Mouse (Mus musculus) liver, embryonic 14.5 days (tissue): ENCODE data around the gene Tbc1d17.

Experiments
- CTCF ChIP-seq: IDR thresholded peaks from 2 replicates; pipeline ENCODE4 v1.5.1; 2016; ENCODE audit warnings: antibody characterized with exemption, low read depth, control low read depth
- EP300 ChIP-seq: IDR thresholded peaks from 2 replicates; pipeline ENCODE4 v1.6.1; 2016; ENCODE audit warnings: antibody characterized with exemption, low read depth

DNA sequence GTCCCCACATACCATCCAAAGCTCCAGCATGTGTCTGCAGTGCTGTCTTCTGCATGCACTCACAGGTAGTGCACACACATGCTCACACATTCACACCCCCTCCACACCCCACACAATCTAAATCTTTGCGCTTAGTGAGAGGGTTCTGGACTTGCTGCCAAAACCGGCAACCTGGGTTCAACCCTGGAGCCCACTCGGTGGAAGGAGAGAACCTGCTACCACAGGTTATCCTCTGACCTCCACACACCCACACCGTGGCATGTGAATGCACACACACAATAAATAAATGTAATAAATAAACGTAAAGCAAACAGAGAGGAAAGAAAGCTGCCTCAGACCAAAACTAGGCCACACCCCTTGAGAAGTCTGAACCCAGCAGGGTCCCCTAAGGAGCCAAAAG is 1.1 kb downstream of the Tbc1d17 start:
- TF ChIP-seq CTCF (no peak), EP300 (no peak)
